Mouse (Mus musculus) T-helper 17 cell (primary cell): ENCODE results near the gene Rab3b.

Source experiments
- in situ Hi-C, 2 experiments: fragments of 300-600 bp; cut with MboI, MseI; formaldehyde crosslinking; loops; 1 replicate in 1 of 2; 2 replicates in 1 of 2; pipeline ENCODE4 v1.15.1; 2025; ENCODE audit warnings: high pct_unique_total_duplicates in 2 of 2

The Rab3b gene

GRCm38 (mm10) chr4:108883815-108884214 lies 5.0 kb downstream of the Rab3b start:
- in situ Hi-C loops, result no loop called here

- in situ Hi-C loops, result no loop called here
These were observed 8.6 kb downstream of the Rab3b start for GRCm38 (mm10) chr4:108887456-108887855.

- in situ Hi-C loops, result no loop called here
These were observed 12.0 kb downstream of the Rab3b start for GRCm38 (mm10) chr4:108890876-108891275.

GRCm38 (mm10) chr4:108900421-108900820 lies 21.6 kb downstream of the Rab3b start:
- in situ Hi-C loops, result no loop called here

- in situ Hi-C loops, result no loop called here
These were observed 24.0 kb downstream of the Rab3b start for GRCm38 (mm10) chr4:108902886-108903285.

GRCm38 (mm10) chr4:108903346-108903745 lies 24.5 kb downstream of the Rab3b start:
- in situ Hi-C loops, result no loop called here

- in situ Hi-C loops, result no loop called here
These were observed 25.2 kb downstream of the Rab3b start for GRCm38 (mm10) chr4:108904076-108904475.

- in situ Hi-C loops, result no loop called here
These were observed 25.9 kb downstream of the Rab3b start for GRCm38 (mm10) chr4:108904790-108905189.

- in situ Hi-C loops, result no loop called here
These were observed 27.0 kb downstream of the Rab3b start for GRCm38 (mm10) chr4:108905859-108906258.

GRCm38 (mm10) chr4:108907475-108907874 lies 28.6 kb downstream of the Rab3b start:
- in situ Hi-C loops, result no loop called here

- in situ Hi-C loops, result no loop called here
These were observed 31.1 kb downstream of the Rab3b start for GRCm38 (mm10) chr4:108909872-108910425.

GRCm38 (mm10) chr4:108911866-108912265 lies 33.0 kb downstream of the Rab3b start:
- in situ Hi-C loops, result no loop called here

- in situ Hi-C loops, result no loop called here
These were observed 34.3 kb downstream of the Rab3b start for GRCm38 (mm10) chr4:108913180-108913579.

- in situ Hi-C loops, result no loop called here
These were observed 35.5 kb downstream of the Rab3b start for GRCm38 (mm10) chr4:108914391-108914790.

- in situ Hi-C loops, result loop anchor here in 1 of 2 experiments (5.0 kb wide), 1 partner anchor 62 kb away; no protein-coding TSS in a partner anchor
These were observed 36.2 kb downstream of the Rab3b start for GRCm38 (mm10) chr4:108915101-108915500.

GRCm38 (mm10) chr4:108917654-108918053 lies 38.8 kb downstream of the Rab3b start:
- in situ Hi-C loops, result loop anchor here in 1 of 2 experiments (5.0 kb wide), 1 partner anchor 60 kb away; no protein-coding TSS in a partner anchor

GRCm38 (mm10) chr4:108927945-108928344 lies 49.1 kb downstream of the Rab3b start:
- in situ Hi-C loops, result loop anchor here in 1 of 2 experiments (10.0 kb wide), 1 partner anchor 723 kb away; no protein-coding TSS in a partner anchor

GRCm38 (mm10) chr4:108933163-108933562 lies 54.3 kb downstream of the Rab3b start:
- in situ Hi-C loops, result no loop called here

- in situ Hi-C loops, result no loop called here
These were observed 56.0 kb downstream of the Rab3b start for GRCm38 (mm10) chr4:108934856-108935255.

GRCm38 (mm10) chr4:108937848-108938771 lies 59.2 kb downstream of the Rab3b start:
- in situ Hi-C loops, result no loop called here

- in situ Hi-C loops, result no loop called here
These were observed 62.0 kb downstream of the Rab3b start for GRCm38 (mm10) chr4:108940681-108941473.

GRCm38 (mm10) chr4:108942171-108942570 lies 63.3 kb downstream of the Rab3b start:
- in situ Hi-C loops, result no loop called here
